Mouse (Mus musculus): ENCODE measurements at regions not wholly inside any gene's neighbourhood (a gene's known extent, or its start where the extent isn't known, plus 50 kb on each side); places are given as distances from the start of the nearest gene placed in this dataset.
A peak's percentile ranks its signal among the peaks of the same experiment; 100 is the strongest.

DNA sequence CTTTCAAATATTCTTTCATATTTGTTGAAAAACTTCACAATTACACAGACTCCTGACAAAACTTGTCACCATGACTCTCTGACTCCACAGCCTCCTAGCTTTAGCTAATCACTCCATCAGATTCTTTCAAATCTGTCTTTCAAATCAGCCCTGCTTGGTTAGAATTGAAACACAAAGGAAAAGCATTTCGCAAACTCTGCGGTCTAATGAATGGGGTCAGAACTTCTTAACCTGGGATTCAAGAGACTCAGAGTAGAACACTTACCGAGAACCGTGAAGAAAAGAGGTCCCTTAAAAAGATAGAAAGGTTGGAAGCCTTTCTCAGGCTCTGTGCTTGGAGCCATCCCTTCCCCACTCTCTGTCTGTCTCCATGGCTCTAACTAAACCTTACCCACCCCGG lies 148.9 kb upstream of the Atp1b1 start:
- WGBS = 87% methylated on average over 5 of the region's 5 CpGs
- no peak for ATAC-seq (replicated peaks; ENCODE audit: low FRiP score, low read depth)
- Histone ChIP-seq H3K36me3 (ENCODE audit: insufficient read depth, low read length) (no peaks in the 10 kb centered on the region), H3K27me3 (ENCODE audit: insufficient read depth, low read length) (no peaks in the 10 kb centered on the region), H3K27ac (no peak overlapping the region), H3K4me2 (ENCODE audit: low read length) (no peak overlapping the region), H3K4me1 (replicated peaks; ENCODE audit: insufficient read depth, low read length) (no peaks in the 10 kb centered on the region), H3K9ac (ENCODE audit: low read depth, low read length) (no peak overlapping the region), H3K4me3 (replicated peaks; ENCODE audit: low read depth, low read length) (no peak overlapping the region), H3K9me3 (replicated peaks; ENCODE audit: low read length) (no peaks in the 10 kb centered on the region)
- no peak for DNase-seq (ENCODE audit: low spot score)
- TF ChIP-seq CTCF (IDR thresholded peaks at IDR 0.05; ENCODE audit: low read depth) = no peak

- H3K27me3 ChIP-seq (ENCODE audit: insufficient read depth, low read length) = no peaks in the 10 kb centered on the region
- no peak for TF ChIP-seq CTCF (IDR thresholded peaks at IDR 0.05; ENCODE audit: low read depth)
- DNase-seq (ENCODE audit: low spot score) = peak; percentile 9
- no peak overlapping the region for H3K9ac ChIP-seq (ENCODE audit: low read depth, low read length)
- H3K9me3 ChIP-seq (replicated peaks; ENCODE audit: low read length) = no peaks in the 10 kb centered on the region
- 63% methylated on average over 8 of the region's 8 CpGs for WGBS
- no peak overlapping the region for H3K4me3 ChIP-seq (replicated peaks; ENCODE audit: low read depth, low read length)
- H3K36me3 ChIP-seq (ENCODE audit: insufficient read depth, low read length) = no peaks in the 10 kb centered on the region
- no peak overlapping the region for H3K27ac ChIP-seq
- H3K4me1 ChIP-seq (replicated peaks; ENCODE audit: insufficient read depth, low read length) = no peaks in the 10 kb centered on the region
- no peak for ATAC-seq (replicated peaks; ENCODE audit: low FRiP score, low read depth)
- no peak overlapping the region for H3K4me2 ChIP-seq (ENCODE audit: low read length)
These were observed 148.1 kb upstream of the Atp1b1 start for GRCm38 (mm10) chr1:164606141-164606754.

DNA sequence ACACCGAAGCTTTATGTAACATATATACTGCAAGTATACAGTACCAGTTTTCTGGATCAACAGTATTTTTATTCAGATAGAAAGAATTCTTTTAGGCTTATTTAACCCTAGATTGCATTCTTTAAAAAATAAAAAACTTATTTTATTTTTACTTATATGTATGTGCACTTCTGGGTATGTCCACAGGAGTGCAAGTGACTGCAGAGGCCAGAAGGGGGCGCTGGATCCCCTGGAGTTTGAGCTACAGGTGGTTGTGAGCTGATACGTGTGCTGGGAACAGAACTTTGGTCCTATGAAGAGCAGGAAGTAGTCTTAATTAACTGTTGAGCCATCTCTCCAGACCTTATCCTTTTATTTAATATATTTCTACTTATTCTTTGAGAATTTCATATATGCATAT lies 145.3 kb upstream of the Atp1b1 start:
- Histone ChIP-seq H3K4me2 (ENCODE audit: low read length) (no peak overlapping the region), H3K27ac (no peak overlapping the region), H3K4me3 (replicated peaks; ENCODE audit: low read depth, low read length) (no peak overlapping the region), H3K9me3 (replicated peaks; ENCODE audit: low read length) (no peaks in the 10 kb centered on the region), H3K4me1 (replicated peaks; ENCODE audit: insufficient read depth, low read length) (no peaks in the 10 kb centered on the region), H3K27me3 (ENCODE audit: insufficient read depth, low read length) (no peaks in the 10 kb centered on the region), H3K9ac (ENCODE audit: low read depth, low read length) (no peak overlapping the region), H3K36me3 (ENCODE audit: insufficient read depth, low read length) (no peaks in the 10 kb centered on the region)
- WGBS = 77% methylated on average over 3 of the region's 3 CpGs
- DNase-seq (ENCODE audit: low spot score) (no peak), ATAC-seq (replicated peaks; ENCODE audit: low FRiP score, low read depth) (no peak)
- peak; percentile 13; the same call in 1 of the 2 replicates for TF ChIP-seq CTCF (IDR thresholded peaks at IDR 0.05; ENCODE audit: low read depth)

DNA sequence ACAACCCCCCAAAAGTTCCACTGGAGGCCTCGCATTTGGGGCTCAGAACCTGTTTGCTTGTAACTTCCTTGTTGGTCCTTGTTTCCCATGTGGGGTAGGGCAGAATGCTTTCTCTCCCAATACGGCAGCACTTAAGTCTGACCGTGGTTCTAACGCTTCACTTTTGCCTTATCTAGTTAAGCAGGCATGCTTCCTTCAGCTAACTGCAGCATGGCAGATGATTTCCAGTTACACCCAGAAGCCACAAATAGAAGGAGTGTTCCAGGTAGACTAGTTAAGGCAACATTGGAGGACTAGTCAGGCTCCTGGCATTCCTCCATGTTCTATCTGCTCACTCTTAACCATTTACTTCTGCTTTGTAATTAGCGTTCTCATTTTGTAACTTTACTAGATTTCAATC lies 144.4 kb upstream of the Atp1b1 start:
- WGBS = 94% methylated on average over 5 of the region's 5 CpGs
- ATAC-seq (replicated peaks; ENCODE audit: low FRiP score, low read depth) = no peak
- no peaks in the 10 kb centered on the region for H3K36me3 ChIP-seq (ENCODE audit: insufficient read depth, low read length)
- H3K27me3 ChIP-seq (ENCODE audit: insufficient read depth, low read length) = no peaks in the 10 kb centered on the region
- H3K4me3 ChIP-seq (replicated peaks; ENCODE audit: low read depth, low read length) = no peak overlapping the region
- H3K4me1 ChIP-seq (replicated peaks; ENCODE audit: insufficient read depth, low read length) = no peaks in the 10 kb centered on the region
- no peak overlapping the region for H3K4me2 ChIP-seq (ENCODE audit: low read length)
- no peak for TF ChIP-seq CTCF (IDR thresholded peaks at IDR 0.05; ENCODE audit: low read depth)
- no peak overlapping the region for H3K27ac ChIP-seq
- no peak for DNase-seq (ENCODE audit: low spot score)
- no peak overlapping the region for H3K9ac ChIP-seq (ENCODE audit: low read depth, low read length)
- no peaks in the 10 kb centered on the region for H3K9me3 ChIP-seq (replicated peaks; ENCODE audit: low read length)

GRCm38 (mm10) chr1:164590205-164590613 lies 132.1 kb upstream of the Atp1b1 start:
- H3K4me2 ChIP-seq (ENCODE audit: low read length) = no peak overlapping the region
- no peak for ATAC-seq (replicated peaks; ENCODE audit: low FRiP score, low read depth)
- H3K4me1 ChIP-seq (replicated peaks; ENCODE audit: insufficient read depth, low read length) = no peaks in the 10 kb centered on the region
- H3K9me3 ChIP-seq (replicated peaks; ENCODE audit: low read length) = no peaks in the 10 kb centered on the region
- no peak overlapping the region for H3K9ac ChIP-seq (ENCODE audit: low read depth, low read length)
- no peak overlapping the region for H3K27ac ChIP-seq
- DNase-seq (ENCODE audit: low spot score) = no peak
- no peak for TF ChIP-seq CTCF (IDR thresholded peaks at IDR 0.05; ENCODE audit: low read depth)
- WGBS = 87% methylated on average over 3 of the region's 3 CpGs
- H3K4me3 ChIP-seq (replicated peaks; ENCODE audit: low read depth, low read length) = no peak overlapping the region
- no peaks in the 10 kb centered on the region for H3K27me3 ChIP-seq (ENCODE audit: insufficient read depth, low read length)
- no peaks in the 10 kb centered on the region for H3K36me3 ChIP-seq (ENCODE audit: insufficient read depth, low read length)

DNA sequence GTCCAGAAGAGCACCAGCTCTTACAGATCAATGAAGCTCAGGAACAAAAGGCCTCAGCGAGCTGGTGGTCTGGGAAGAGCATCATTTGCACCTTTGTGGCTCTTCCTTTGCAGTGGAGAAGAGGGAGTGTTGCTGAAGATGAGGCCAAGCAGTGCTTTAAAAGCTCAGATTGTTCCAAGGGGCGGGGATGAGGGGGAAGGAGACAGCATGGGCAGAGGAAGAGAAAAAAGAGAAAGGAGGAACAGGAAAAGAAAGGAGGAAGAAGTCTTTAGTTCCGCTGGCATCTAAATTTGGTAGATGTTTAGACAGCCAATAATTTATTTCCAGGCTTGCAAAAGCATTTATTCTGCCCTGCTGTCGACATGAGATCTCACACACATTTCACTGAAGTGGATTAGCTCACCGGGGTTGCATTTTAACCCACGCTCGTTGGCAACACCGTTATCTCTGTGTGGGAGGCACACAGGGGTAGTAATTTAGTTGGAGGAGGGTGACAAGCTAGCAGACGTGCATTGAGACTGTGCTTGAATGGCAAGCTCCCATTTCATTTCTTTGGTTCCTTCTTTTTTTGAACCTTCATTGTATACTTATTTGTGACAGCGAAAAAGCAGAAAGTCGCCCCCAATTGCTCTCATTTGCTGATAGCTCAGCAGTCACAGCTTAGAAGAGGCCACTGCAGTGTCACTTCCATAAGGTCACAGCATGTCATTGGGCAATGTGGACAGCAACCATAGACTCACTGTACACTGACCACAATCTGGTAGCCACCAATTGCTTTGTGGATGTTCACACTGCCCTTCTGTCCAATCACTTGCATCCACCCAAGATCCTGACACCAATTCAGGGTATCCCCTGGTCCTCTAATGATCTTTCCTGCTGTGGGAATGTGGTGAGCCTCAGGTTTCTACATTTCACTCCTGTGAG lies 128.2 kb upstream of the Atp1b1 start:
- no peak overlapping the region for H3K27ac ChIP-seq
- ATAC-seq (replicated peaks; ENCODE audit: low FRiP score, low read depth) = no peak

More for the DNA sequence above, 128.2 kb upstream of the Atp1b1 start:
- WGBS = 26% methylated on average over 11 of the region's 11 CpGs
- Histone ChIP-seq H3K9ac (ENCODE audit: low read depth, low read length) (no peak overlapping the region), H3K9me3 (replicated peaks; ENCODE audit: low read length) (no peaks in the 10 kb centered on the region), H3K27me3 (ENCODE audit: insufficient read depth, low read length) (no peaks in the 10 kb centered on the region), H3K36me3 (ENCODE audit: insufficient read depth, low read length) (no peaks in the 10 kb centered on the region), H3K4me1 (replicated peaks; ENCODE audit: insufficient read depth, low read length) (no peaks in the 10 kb centered on the region), H3K4me3 (replicated peaks; ENCODE audit: low read depth, low read length) (no peak overlapping the region), H3K4me2 (ENCODE audit: low read length) (no peak overlapping the region)
- no peak for DNase-seq (ENCODE audit: low spot score)
- TF ChIP-seq CTCF (IDR thresholded peaks at IDR 0.05; ENCODE audit: low read depth) = no peak

Measured in kidney, postnatal 0 days (tissue).